Mouse (Mus musculus) adrenal gland, postnatal 36 days (tissue): Measurements from ENCODE around the gene CK137956. TPM values are rescaled to one million over a fixed set of nuclear protein-coding genes. Genes with fewer than 3 reads are reported as not detected.

Experiments
- DNase-seq, 2 experiments: peaks; one replicate each; pipeline ENCODE4 v3.0.0; 2021; ENCODE audit warnings: mixed read lengths in 1 of 2
- long read RNA-seq, 2 experiments: library from polyadenylated mRNA; stranded (forward); transcript quantifications; one replicate each; pipeline ENCODE4 v2.0.0; 2021; ENCODE audit warnings: borderline sequencing depth in 2 of 2
- total RNA-seq, 2 experiments: library from RNA; stranded (reverse); gene quantifications; 2 replicates each; pipeline ENCODE4 v1.2.3; 2021

The CK137956 gene
- total RNA-seq = not detected
- long read RNA-seq, experiment 1 = 0 reads
- long read RNA-seq, experiment 2 = 0 reads

GRCm38 (mm10) chr4:127970901-127971868 is at the start of gene CK137956:
CK137956 (minus strand) TSS chr4:127970951.
- DNase-seq = no peak

DNA sequence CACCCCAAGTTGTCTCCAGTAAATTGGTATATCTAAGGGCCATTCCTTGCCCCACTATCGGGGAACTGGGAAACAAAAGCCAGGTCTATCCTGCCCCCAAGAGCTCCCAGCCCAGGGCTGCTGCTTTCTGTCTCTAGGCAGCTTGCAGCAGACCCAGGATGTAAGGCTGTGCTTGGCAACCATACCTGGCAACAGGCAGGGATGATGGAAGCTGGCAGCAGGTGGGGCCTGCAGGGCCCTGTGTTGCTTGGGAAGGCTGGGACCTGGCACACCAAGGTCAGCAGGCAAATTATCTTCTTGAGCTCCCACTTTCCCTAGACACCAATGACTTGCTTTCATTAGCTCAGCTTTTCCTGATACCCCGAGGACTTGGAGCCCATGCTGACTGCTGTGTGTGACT is 48.7 kb upstream of the CK137956 start:
- no peak for DNase-seq

DNA sequence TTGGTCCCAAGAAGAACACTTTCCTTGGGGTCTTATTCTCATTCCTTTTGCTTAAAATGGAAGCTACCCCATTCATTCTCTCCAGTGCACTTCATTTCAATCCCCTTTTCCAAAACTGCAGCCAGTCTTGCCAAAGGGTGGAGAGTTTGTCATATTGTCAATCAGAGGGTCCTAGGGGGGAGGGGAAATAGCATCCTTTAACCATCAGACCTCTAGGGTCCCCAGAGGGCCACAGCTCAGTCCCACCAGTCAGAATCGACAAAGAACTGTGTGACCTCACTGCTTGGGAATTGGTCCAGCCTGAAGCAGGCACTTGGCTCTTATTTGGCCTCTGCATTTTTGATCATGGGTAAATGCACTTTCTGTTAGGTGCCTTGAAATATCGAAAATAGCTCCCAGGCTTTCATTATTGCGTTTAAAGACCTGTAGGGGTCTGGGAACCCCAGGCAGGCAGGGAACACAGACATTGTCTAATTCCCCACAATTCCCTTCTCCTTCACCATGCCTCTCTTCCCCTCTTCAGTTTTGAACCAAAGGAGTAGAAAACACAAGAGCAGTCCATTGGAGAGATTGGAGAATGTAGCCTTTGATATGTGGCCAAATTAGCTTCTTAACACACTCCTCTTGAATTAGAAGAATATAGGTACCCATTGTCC is 34.2 kb upstream of the CK137956 start:
- no peak for DNase-seq

- DNase-seq = no peak
Measured at GRCm38 (mm10) chr4:128002638-128003101, 31.9 kb upstream of the CK137956 start.

DNA sequence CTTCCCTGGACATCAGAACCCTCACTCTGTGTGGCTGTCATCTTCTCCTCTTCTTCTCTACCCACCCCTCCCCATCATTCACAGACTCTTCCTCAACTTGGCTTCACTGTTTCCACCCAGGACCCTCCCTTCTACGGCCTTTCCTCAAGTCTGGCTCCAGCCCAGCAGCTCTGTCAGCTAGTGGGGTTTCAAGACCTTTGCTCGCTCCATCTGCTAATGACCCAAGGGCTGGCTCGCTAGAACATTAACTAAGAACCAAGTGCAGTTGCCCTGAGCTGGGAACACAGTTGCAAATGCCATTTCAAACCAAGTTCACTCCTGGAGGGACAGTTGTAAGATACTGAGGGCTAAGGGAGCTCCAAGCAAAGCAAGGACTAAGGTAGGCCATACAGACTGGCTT is 28.5 kb upstream of the CK137956 start:
- DNase-seq = no peak

- no peak for DNase-seq
Measured at GRCm38 (mm10) chr4:127989347-127989995, 18.7 kb upstream of the CK137956 start.

GRCm38 (mm10) chr4:127988526-127989180 is 17.9 kb upstream of the CK137956 start:
- no peak for DNase-seq

GRCm38 (mm10) chr4:127987784-127988455 is 17.2 kb upstream of the CK137956 start, which contains the start of gene Csmd2:
Csmd2 (plus strand) TSS chr4:127987857.
- DNase-seq = peak; percentile 5 to 8

- DNase-seq = no peak
Measured at GRCm38 (mm10) chr4:127987270-127987669, 16.5 kb upstream of the CK137956 start.

- no peak for DNase-seq
Measured at GRCm38 (mm10) chr4:127986491-127987075, 15.8 kb upstream of the CK137956 start.

- no peak for DNase-seq
Measured at GRCm38 (mm10) chr4:127985874-127986273, 15.1 kb upstream of the CK137956 start.

DNA sequence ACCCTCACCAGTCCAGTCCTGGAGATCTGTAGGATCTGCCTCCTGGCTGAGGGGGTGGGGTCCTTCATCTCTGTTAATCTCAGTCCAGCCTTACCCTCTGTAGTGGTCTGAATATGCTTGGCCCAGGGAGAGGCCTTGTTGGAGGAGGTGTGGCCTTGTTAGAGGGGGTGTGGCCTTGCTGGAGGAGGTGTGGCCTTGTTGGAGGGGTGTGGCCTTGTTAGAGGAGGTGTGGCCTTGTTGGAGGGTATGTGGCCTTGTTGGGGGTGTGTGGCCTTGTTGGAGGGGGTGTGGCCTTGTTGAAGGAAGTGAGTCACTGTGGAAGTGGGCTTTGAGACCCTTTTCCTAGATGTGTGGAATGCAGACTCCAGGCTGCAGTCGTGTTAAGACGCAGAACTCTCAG is 13.7 kb upstream of the CK137956 start:
- no peak for DNase-seq

GRCm38 (mm10) chr4:127981125-127981524 is 10.4 kb upstream of the CK137956 start:
- DNase-seq = no peak

GRCm38 (mm10) chr4:127972976-127973375 is 2.2 kb upstream of the CK137956 start:
- no peak for DNase-seq

DNA sequence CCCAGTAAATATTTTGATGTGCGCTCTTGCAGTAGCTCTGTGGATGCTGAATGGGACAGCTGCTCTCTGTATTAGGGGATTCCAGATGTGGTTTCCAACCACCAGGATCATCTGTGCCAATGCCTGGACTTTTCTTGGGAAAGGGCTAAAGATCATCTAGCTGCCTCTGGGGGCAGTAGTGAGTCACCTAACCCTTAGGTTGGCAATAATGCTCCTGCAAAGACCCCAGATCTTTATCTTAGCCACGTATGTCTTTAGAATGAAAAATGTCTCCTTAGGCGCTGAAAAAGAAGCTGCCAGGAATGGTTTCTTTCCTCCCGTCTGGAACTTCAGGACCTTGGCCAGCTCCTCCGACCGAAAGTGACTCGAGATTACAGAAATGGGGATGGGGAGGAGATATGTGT is 731 bp downstream of the CK137956 start:
- DNase-seq = peak; percentile 46 to 51

DNA sequence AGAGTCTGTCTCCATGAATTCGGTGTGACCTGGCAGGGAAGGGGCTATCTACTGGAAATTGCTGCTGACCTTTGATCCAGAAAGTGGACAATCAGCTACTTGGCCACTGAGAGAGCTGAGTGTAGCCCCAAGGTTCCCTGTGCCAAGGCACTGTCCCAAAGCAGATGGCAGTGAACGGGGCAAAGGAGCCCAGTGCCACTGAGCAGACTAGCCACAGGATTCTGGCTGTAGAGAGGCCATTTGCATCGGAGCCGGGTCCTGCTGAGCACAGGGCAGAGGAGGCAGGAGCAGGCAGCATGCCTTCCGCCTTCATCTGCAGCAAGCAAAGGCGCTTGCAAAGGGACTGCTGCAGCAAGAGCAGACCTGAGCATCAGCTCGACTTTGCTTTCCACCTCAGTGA is 1.6 kb downstream of the CK137956 start:
- DNase-seq = no peak

- no peak for DNase-seq
Measured at GRCm38 (mm10) chr4:127953006-127953710, 17.6 kb downstream of the CK137956 start.

DNA sequence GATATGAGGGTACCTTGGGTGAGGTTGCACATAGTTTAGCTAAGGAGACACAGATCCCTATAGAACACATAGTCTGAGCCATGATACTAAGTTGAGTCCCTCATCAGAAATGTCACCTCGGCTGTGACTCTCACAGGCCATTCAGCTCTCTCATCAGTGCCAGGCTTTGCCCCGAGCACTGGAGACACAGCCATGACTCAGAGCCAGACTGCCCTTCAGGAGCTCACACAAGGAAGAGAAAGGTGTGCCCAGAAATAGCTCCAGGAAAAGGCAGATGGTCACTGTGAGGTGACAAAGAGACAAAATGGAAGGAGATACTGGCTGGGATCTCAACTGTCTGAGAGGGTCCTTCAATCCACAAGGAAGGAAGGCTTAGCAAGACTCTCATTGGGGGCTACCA is 23.1 kb downstream of the CK137956 start:
- DNase-seq = no peak

- no peak for DNase-seq
Measured at GRCm38 (mm10) chr4:127937474-127937873, 33.3 kb downstream of the CK137956 start.

DNA sequence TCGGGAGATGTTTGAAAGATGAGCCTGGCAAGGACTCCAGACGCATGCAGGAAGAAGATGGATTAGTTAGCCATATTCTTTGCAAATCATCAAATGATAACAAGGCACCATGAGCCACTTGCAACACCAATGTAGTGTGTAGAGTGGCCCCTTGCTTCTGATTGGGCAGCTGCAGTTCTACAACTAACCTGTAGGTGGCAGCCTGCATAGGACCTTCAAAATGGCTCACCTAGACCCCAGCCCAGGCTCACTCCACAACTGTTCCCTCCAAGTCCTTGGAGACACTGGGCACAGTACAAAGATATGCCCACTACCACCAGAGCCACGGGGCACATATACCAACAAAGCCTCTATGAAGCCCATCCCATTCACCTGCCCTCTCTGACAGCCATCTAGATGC is 35.4 kb downstream of the CK137956 start:
- peak in 1 of 2 experiments; percentile 6 for DNase-seq
